Mouse (Mus musculus) bone marrow, adult 2 months (tissue): ENCODE data around the gene Orai1. TPM values are rescaled to one million over a fixed set of nuclear protein-coding genes. Genes with fewer than 3 reads are reported as not detected.

Experiments
- H3K27ac ChIP-seq: fragments of 200-500 bp; 2 replicates; pipeline ENCODE4 v1.5.1; 2012; ENCODE audit warnings: low read depth, mild to moderate bottlenecking, control low read depth, inconsistent platforms, low read length; ENCODE audit not compliant: control insufficient read depth, poor library complexity, insufficient read depth
- H3K4me1 ChIP-seq: fragments of 200-500 bp; 2 replicates; pipeline ENCODE4 v1.6.1; 2011; ENCODE audit warnings: low read length; ENCODE audit not compliant: control insufficient read depth, insufficient read depth
- H3K4me3 ChIP-seq: fragments of 200-500 bp; replicated peaks from 2 replicates; pipeline ENCODE3; 2011; ENCODE audit warnings: mild to moderate bottlenecking, low read depth, low read length, control low read depth; ENCODE audit not compliant: control insufficient read depth
- CTCF ChIP-seq: fragments of 200-500 bp; IDR thresholded peaks from 2 replicates; pipeline ENCODE4 v1.5.1; 2011; ENCODE audit warnings: low read length, control low read depth; ENCODE audit not compliant: control insufficient read depth, insufficient read depth
- POLR2A ChIP-seq: fragments of 200-500 bp; IDR thresholded peaks from 2 replicates; pipeline ENCODE4 v1.6.1; 2011; ENCODE audit warnings: low read depth, mild to moderate bottlenecking, control low read depth, low read length, borderline replicate concordance; ENCODE audit not compliant: control insufficient read depth
- WGBS: fragments of 180-500 bp; shearing (Covaris S2); methylation state at CpG from one replicate; pipeline ENCODE4 v1.1.7; 2018; 5-methylcytosine and 5-hydroxymethylcytosine counted together
- polyA plus RNA-seq: library from polyadenylated mRNA; stranded (reverse); fragments of >200 nt; gene quantifications from 2 replicates; pipeline ENCODE4 v1.2.4, GENCODE M21; 2011; ENCODE audit warnings: low replicate concordance; ENCODE audit not compliant: missing spikeins, insufficient read depth, insufficient read length

Gene Orai1
- polyA plus RNA-seq, 1 experiment, result 30.8 TPM

DNA sequence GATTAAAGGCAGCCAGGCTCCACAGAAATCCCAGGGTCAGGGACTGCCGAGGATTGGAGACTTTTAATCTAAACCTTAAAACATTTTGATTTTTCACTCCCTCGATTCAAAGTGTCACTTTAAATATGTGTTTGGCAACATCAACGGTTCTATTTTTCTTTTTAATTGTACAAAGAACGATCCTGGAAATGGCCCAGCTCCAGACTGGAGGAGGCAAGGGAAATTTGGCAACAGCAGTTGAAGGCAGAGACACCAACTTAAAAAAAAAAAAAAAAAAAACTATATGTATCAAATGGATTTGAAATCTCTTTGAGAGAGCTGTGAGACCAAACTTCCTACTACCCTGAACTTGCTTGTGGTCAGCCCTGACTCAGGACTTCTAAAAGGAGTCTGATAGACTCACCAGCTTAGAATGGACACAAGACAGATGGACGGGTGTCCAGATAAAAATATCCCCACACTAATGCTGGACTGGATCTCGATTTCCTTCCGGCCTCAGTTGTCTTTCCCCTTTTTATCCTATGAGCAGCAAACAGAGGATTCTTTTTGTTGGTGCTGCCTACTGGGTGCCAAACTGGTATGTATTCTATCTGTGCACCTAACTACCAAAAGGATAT, 5.9 kb upstream of the Orai1 start:
- no peak overlapping the region for H3K27ac ChIP-seq
- TF ChIP-seq POLR2A, result no peak
- TF ChIP-seq CTCF, result no peak
- H3K4me1 ChIP-seq, result no peaks in the 10 kb centered on the region
- 69% methylated on average over 7 of the region's 7 CpGs for WGBS
- no peak overlapping the region for H3K4me3 ChIP-seq

DNA sequence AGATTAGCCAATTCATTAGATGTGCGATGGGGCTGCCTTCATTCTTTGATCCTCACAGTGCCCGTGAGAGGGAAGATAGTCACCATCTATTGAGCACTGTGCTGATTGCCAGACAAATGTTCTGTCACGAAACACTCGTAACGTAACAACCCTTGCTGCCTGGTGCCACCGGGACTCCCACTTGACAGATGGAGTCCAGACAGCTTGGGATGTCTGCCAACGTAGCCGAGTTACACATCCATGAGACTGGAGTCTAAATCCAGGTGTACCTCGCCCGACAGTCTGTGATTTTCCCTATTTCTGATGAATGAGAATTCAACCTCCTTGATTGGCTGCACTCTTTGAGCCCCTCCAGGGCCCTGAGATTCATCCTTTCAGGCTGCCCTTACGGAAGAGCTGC, 5.0 kb upstream of the Orai1 start:
- no peak overlapping the region for H3K4me3 ChIP-seq
- H3K27ac ChIP-seq, result no peak overlapping the region
- 89% methylated on average over 11 of the region's 11 CpGs for WGBS
- peaks cover 2% of the 10 kb centered on the region for H3K4me1 ChIP-seq
- TF ChIP-seq CTCF (no peak), POLR2A (no peak)

DNA sequence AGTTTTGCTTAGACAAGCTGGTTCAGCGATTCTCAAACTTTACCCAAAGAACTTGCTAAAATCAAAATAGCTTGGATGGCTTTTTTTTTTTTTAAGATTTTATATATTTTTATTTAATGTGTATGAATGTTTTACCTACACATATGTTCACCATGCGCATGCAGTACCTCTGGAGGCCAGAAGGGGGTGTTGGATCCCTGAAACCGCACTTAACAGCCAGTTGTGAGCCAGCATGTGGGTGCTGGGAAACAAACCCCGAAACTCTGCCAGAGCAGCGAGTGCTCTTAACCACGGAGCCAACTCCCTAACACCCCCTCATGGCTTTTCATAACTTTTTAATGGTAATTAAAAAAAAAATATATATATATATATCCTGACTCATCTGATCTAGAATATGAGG, 4.1 kb upstream of the Orai1 start:
- TF ChIP-seq CTCF, result peak; percentile 33; the same call in 1 of the 2 replicates
- no peak for TF ChIP-seq POLR2A
- Histone ChIP-seq H3K4me3 (no peak overlapping the region), H3K4me1 (peaks cover 2% of the 10 kb centered on the region), H3K27ac (no peak overlapping the region)
- WGBS, result 87% methylated on average over 6 of the region's 6 CpGs

DNA sequence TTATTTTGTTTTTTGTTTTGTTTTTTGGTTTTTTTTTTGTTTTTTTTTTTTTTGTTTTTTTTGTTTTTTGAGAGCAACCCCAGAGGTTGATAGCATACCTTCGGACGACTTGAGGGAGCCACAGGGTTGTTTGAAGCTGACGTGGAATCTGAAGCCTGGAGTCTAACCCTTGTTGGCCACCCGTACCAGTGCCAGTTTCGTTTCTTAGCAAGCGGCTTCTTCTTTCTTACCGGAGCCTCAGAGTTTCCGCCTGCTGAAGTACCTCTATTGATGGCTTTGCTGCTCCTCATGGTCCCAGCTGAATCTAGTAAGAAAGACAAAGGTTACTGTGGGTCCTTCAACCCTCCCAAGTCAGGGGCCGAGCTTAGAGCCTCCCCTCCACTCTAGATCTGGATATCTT, 3.2 kb upstream of the Orai1 start:
- WGBS, result 86% methylated on average over 9 of the region's 9 CpGs
- H3K27ac ChIP-seq, result no peak overlapping the region
- H3K4me3 ChIP-seq, result no peak overlapping the region
- H3K4me1 ChIP-seq, result peaks cover 2% of the 10 kb centered on the region
- TF ChIP-seq POLR2A (no peak), CTCF (no peak)

DNA sequence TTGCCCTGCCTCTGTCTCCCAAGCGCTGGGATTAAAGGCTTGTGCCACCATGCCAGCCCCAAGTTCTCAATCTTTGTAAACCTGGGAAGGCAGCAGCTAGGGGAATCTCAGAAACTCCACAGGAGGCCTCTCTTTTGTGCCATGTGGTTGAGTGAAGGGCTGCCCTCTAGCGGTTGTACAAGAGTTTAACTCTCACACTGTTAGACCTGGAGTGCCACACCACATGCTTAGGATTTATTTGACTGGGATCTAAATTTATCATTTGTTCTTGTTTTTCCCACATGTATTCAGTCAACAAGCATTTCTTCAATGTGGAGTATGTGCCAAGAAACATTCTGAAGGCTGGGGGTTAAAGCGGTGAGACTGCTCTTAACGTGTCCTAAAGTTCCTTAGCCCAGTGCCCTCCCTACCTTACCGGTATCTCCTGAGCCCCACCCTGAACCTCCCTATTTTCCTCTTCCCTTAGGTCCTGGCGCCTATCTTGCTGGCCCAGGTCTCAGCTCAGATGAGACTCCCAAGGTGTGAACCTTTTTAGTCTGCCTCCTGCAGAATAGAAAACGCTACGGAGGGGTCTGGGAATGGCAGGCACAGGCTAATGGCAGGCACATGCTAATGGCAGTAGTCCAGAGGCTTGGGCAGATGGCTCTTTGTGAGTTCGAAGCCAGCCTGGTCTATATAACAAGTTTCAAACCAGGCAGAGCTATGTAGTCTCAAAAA, 1.1 kb upstream of the Orai1 start:
- no peak overlapping the region for H3K27ac ChIP-seq
- TF ChIP-seq POLR2A (no peak), CTCF (peak; percentile 64)
- H3K4me1 ChIP-seq, result peaks cover 2% of the 10 kb centered on the region
- H3K4me3 ChIP-seq, result no peak overlapping the region
- 53% methylated on average over 9 of the region's 9 CpGs for WGBS

DNA sequence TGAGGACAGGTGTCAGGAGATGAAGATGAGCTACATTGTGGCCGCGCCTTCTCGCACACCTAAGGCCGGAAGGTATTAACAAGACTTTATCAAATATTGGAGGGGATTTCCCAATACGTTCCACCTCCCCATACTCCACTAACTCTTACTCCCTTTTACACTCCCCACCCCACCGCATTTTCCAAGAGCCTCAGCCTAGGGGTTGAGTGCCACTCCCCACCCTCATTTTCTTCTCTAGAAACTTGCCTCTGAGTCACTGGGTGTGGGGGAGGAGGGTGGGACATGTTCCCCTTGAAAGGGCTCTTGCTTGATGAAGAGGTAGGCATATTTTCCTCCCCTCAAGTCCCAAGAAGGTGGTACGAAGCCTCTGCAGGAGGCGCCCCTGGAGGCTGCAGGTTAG, 1.0 kb downstream of the Orai1 start:
- H3K4me1 ChIP-seq, result peaks cover 2% of the 10 kb centered on the region
- 5% methylated on average over 8 of the region's 8 CpGs for WGBS

DNA sequence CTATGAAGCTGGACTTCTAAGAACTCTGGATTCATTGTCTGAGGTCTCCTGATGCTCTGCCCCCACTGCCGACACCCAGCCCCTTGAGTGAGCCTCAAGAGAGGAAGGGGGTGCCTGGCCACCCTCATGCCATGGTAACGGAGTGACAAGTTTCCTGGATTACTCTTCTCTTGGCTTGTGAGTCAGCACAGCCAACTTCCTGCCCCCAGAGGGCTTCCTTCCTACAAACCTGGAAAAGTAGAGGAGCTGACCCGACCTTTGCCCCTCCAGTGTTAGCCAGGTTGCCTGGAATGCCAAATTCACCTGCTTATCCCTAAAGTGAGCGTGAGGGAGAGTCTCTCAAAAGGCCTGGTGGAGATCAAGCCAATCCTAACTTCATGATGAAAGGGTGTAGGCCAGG, 2.6 kb downstream of the Orai1 start:
- H3K4me1 ChIP-seq, result peaks cover 2% of the 10 kb centered on the region
- H3K27ac ChIP-seq, result peak overlapping the region; percentile 11; the same call in 1 of the 2 replicates
- TF ChIP-seq CTCF (no peak), POLR2A (no peak)
- H3K4me3 ChIP-seq, result peak overlapping the region; percentile 41
- 29% methylated on average over 4 of the region's 4 CpGs for WGBS

More for the DNA sequence above, 1.0 kb downstream of the Orai1 start:
- H3K4me3 ChIP-seq, result peak overlapping the region; percentile 78
- TF ChIP-seq CTCF (no peak), POLR2A (no peak)
- H3K27ac ChIP-seq, result peak overlapping the region; percentile 95

DNA sequence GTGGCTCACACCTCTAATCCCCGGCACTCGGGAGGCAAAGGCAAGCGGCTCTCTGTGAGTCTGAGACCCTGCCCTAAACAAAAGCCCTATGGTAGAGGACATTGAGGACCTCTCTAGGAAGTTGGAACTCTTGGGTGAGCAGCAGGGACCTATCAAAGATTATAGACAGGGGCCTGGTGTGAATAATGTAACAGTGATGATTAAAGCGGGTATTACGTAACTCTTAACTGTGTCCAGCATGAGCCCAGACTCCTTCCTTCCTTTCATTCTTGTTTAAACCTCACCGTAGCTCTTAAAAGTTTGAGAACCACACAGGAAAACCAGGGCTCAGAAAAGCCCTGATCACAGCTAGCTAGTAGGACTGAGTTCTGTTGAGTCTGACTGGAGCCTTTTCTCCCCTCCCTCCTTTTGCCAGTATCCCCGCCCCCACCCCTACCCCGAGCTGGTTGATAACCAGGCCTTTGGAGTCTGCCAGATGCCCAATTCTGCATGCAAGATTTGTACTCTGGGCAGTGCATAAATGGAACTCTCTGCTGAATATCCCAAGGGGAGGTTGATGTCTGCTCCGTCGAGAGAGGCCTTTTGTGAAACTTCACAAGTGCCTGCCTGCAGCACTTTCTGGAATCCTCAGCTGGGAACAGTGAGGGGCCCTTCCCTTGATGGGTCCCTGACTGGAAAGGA, 4.6 kb downstream of the Orai1 start:
- Histone ChIP-seq H3K27ac (peak overlapping the region; percentile 62), H3K4me1 (peaks cover under 1% of the 10 kb centered on the region; the same call in 1 of the 2 replicates), H3K4me3 (peak overlapping the region; percentile 36)
- TF ChIP-seq POLR2A (no peak), CTCF (no peak)
- WGBS, result 10% methylated on average over 10 of the region's 10 CpGs
